Mouse (Mus musculus) ES-E14 (cell line): ENCODE results near the gene Etv5.

Experiments used
- CHD2 ChIP-seq: IDR thresholded peaks from 2 replicates; pipeline ENCODE4 v1.6.1; 2014; ENCODE audit warnings: mild to moderate bottlenecking, low read depth, low read length, inconsistent platforms
- HCFC1 ChIP-seq: IDR thresholded peaks from 2 replicates; pipeline ENCODE4 v1.6.1; 2012; ENCODE audit warnings: low read length, inconsistent platforms, borderline replicate concordance; ENCODE audit not compliant: insufficient read depth
- MAFK ChIP-seq: IDR thresholded peaks from 2 replicates; pipeline ENCODE4 v1.6.1; 2014; ENCODE audit warnings: mild to moderate bottlenecking, low read depth, low read length, inconsistent platforms; ENCODE audit not compliant: insufficient read depth
- ZC3H11A ChIP-seq: IDR thresholded peaks from 2 replicates; pipeline ENCODE4 v1.6.1; 2012; ENCODE audit warnings: low read depth, mild to moderate bottlenecking, inconsistent platforms, low read length, borderline replicate concordance

DNA sequence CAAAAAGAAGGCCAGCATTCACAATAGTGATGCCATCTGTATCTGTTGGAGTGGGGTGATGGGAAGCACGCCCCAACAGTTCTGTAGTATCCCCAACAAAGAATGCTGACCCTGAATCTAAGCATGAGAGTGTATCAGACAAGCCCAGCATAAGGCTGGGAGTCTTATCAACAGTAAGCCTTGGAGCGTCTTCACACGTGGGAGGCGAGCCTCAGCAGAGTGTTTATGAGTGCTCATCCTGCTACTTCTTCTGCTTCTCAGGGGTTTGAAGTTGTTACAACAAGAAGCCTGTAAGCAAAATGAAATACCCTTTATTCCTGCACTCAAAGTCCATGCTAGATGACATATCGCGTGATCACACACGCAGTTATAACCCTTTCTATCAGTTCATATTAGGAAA lies 72.4 kb downstream of the Etv5 start:
- no peak for TF ChIP-seq CHD2
- TF ChIP-seq HCFC1 = no peak
- no peak for TF ChIP-seq ZC3H11A
- TF ChIP-seq MAFK = no peak
